Mouse (Mus musculus) yolk sac, embryonic 10.5 days (tissue): Measurements from ENCODE around the gene Scamp1.
A peak's percentile ranks its signal among the peaks of the same experiment; 100 is the strongest.

Source experiments
- DNase-seq: peaks from one replicate; pipeline ENCODE4 v3.0.0-alpha.2; 2017; ENCODE audit warnings: low spot score

Scamp1 gene

GRCm38 (mm10) chr13:94224717-94225705 is 60.6 kb downstream of the Scamp1 start:
- no peak for DNase-seq

DNA sequence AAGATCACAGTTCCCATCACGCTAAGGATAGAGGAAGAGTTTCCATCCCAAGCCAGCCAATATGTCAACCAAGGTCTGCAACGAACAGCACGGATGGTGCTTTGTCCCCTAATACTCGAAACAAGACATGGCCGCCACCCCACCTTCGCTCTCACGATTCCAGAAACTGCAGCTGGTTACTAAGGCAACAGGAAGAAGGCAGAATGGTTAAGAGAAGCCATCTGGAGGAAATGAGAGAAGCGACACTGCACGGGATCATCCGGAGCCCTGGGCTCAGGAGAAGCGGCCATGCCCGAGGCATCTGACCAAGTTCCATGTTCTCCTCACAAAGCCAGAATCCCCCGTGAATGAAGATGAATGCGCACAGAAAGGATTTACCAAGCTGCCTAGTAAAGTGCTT is 62.0 kb downstream of the Scamp1 start:
- DNase-seq = no peak

DNA sequence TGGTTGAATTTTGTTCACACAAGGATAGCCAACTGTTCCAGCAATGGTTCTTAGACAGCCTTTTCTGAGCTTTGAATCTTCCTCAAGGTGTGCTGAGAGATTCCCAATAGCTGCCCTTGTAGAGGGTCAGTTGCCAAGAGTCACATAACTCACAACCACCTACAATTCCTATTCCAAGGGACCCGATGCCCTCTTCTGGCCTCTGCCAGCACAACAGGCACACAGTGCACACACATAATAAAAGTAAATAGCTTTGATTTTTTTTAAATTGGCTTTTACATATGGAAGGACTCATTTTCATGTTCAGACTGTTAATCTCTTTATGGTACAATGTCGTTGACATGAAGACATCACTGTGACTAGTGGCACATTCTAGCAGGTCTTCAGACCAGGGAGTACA is 72.9 kb downstream of the Scamp1 start:
- DNase-seq = no peak

- DNase-seq = no peak
Measured at GRCm38 (mm10) chr13:94212179-94212578, 73.5 kb downstream of the Scamp1 start.

DNA sequence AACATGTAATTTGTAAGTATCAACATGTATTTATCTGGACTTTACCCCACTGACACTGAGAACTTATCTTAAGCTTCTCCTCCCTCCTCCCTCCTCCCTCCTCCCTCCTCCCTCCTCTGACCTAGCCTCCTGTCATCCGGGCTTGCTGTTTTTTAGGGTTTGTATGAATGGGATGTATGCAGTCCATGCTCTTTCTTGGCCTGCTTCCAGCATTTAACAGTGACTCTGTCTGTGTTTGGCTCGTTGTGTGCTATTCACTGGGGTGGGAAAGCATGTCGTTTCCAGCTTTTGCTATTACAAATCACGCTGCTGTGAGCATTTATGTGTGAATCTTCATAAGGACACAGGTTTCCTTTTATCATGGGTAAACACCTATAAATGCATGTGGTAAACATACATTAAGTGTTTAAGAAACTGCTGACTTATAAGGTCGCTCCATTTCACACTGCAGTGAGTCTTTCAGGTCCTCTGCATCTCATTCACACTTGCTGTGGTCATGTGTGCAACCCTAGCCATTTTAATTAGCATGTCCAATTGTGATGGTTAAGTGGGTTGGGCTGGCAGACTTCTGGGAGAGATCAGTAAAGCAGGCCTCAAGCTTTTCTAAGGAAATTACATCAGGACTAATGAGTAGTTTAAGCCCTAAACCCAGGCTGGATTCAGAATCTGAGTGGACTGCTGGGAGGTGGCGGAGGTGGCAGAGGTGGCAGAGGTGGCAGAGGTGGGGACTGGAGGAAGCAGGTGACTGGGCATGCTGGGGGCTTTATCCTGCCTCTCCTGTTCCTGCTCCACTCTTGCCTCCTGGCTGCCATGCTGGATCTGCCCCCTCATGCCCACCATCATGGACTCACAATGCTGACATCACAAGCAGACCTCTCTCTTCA is 74.2 kb downstream of the Scamp1 start:
- no peak for DNase-seq

- no peak for DNase-seq
Measured at GRCm38 (mm10) chr13:94208892-94209291, 76.8 kb downstream of the Scamp1 start.

GRCm38 (mm10) chr13:94207973-94208372 is 77.7 kb downstream of the Scamp1 start:
- DNase-seq = no peak

GRCm38 (mm10) chr13:94205234-94205633 is 80.4 kb downstream of the Scamp1 start:
- DNase-seq = peak; percentile 19

DNA sequence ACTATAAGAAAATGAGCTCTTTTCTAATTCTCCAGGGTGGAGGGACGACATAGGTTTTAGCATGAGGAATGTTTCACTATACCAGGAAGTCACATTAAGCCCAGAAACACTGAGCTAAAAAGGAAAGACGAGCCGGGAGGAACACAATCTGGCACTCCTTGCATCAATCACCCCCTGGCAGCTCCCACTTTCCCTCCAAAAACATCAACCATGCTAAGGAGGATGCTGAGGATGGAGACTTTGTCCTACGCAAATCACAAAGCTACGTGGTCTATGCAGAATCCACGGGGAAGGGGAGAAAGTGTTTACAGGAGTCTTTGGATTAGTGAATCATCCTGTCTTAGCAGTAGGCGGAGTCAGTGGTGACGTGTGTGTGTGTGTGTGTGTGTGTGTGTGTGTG is 85.8 kb downstream of the Scamp1 start:
- DNase-seq = no peak

DNA sequence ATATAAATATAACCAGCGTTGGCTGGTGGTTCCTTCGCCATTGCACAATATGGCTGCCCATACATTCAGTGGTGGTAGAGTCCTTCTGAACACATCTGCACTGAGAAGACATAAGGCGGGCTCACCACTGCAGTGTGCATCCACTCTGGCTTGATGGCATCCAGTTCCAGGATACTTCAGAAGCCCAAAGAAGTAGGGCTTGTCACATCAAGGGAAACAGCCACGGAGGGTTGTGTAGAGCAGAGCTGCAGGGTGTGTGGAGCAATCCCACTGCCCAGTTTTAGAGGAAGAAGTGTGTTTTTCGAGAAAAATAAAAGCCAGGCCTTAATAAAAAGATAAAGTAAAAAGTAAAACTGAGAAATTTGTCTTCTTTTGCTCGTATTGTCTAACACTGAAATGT is 87.0 kb downstream of the Scamp1 start:
- no peak for DNase-seq

GRCm38 (mm10) chr13:94193227-94193626 is 92.4 kb downstream of the Scamp1 start:
- DNase-seq = no peak

GRCm38 (mm10) chr13:94190386-94190785 is 95.3 kb downstream of the Scamp1 start:
- DNase-seq = no peak

DNA sequence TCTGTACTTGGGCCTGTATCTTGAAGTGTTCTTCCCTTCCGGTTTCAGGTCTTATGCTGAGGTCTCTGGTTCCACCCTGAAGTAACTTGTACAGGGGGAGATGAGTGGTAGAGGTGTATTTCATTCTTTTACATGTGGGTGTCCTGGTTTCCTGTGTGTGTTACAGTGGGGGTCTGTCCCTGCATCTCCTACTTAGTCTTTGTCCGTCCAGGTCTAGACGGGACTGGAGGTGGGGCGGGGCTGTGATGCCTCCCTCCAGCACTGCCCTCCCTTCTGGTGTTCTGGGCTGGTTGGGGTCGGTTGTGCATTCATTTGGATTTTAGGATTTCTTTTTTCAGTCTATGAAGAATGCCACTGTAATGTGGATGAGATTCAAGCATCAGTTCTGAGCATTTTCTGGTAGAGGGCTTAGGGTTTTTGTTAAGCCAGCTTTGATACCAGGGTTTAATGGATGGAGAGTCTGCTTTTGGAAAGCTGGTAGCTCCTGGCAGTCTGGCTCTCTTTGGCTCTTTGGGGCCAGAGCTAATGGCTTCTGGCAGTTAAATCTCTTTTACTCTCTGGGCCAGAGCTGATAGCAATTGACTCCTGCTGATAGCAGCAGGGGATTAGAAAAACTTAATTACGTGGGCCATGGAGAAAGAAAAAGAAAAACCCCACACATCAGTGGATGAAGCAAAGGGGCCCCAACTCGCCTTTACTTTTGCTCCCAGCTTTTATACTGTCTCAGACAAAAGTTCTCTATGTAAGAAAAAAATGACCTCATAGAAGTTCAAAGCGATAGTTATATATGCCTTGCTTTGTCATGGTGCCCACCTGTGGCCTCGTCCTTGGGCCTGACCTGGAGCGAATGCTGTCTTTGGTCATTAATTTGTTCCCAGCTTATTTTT is 97.2 kb downstream of the Scamp1 start:
- DNase-seq = no peak

- no peak for DNase-seq
Measured at GRCm38 (mm10) chr13:94185631-94186030, 100.0 kb downstream of the Scamp1 start.

GRCm38 (mm10) chr13:94184726-94185456 is 100.8 kb downstream of the Scamp1 start:
- no peak for DNase-seq

DNA sequence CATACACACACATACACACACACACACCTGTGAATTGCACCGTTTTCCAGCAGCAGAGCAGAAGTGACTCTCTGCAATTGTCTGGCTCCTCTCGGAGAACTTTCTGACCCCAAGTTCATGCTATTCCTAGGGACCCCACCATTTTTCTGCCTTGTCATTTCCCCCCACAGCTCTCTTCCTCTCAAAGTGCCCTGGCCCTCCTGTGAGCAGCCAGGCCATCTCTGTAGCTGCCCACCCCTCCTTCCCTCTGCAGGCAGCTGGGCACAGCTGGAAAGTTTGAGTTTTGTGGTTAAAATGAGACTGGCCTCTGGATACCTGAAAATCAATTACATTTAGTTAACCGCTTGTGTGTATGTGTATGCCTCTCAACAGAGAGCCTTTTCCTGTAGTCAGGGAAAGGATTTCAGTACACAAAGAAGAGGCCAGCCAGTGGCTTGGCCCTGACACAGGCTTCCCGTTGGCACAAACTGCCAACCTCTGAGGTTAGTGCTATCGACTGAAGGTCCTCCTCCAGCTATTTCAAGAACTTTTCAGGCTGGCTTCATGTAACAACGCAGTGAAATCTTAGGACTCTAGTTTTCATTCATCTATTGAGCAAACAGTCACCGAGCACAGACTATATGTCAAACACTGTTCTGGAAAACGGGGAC is 102.2 kb downstream of the Scamp1 start:
- DNase-seq = no peak

DNA sequence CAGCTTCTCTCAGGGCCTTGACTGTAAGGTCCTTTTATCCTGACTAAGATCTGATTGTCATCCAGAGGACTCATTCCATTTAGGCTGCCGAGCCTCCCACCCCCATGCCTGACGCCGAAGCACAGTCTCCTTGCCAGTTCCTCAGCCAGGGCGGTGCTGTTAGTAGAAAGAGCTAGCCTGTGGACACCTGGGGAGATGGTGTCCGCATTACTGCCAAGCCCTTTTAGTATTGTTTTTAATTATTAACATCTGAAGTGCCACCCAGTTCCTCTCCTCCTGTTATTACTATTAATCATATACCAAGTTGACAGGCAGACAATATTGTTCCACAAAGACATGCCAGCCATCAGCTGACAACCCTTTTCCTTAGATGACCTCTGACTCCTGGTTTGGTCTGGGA is 103.6 kb downstream of the Scamp1 start:
- DNase-seq = no peak

- DNase-seq = no peak
Measured at GRCm38 (mm10) chr13:94180477-94181420, 104.9 kb downstream of the Scamp1 start.

DNA sequence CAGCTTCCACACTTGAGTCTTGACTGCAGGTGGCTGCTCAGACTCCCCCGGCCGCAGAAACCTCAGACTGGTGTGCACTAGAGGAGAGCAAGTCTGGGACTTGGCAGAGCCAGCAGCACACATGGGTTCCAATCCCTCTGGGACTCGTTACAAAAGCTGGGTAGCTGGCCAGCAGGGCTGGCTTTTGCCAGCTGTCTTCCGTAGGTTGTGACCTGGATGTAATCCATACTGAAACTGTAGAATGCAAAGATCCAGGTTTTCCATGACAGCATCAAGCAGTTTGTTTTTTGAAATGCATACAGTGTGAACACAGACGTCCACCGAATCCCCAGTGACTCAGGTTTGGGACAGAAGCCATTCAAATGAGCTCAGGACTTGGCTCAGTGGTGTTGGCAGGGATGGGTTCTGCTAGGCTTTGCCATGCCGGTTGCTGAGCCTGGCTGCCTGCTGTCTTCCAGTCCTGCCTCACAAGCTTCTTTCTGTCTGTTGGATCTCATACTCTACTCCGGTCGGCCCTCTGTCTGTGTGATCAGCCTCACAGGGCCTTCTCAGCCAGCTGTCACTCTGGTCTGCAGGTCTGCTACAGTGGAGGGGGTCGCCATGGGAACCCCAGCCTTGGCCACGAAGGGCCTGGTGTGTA is 107.1 kb downstream of the Scamp1 start:
- no peak for DNase-seq
